Mouse (Mus musculus) stomach, postnatal 0 days (tissue): ENCODE data around the gene Nhsl2. TPM values are rescaled to one million over a fixed set of nuclear protein-coding genes. Genes with fewer than 3 reads are reported as not detected.

Source experiments
- ATAC-seq: fragments of 200-750 bp; cut with Nextera tagmentation; 2 replicates; pipeline ENCODE4 v1.8.0; 2017; ENCODE audit not compliant: low FRiP score, low TSS enrichment
- DNase-seq: peaks from one replicate; pipeline ENCODE4 v3.0.0-alpha.2; 2016; ENCODE audit warnings: low spot score
- H3K27ac ChIP-seq: fragments of 300-500 bp; sonication (generic); replicated peaks from 2 replicates; pipeline ENCODE4 v1.5.1; 2014; ENCODE audit warnings: mild to moderate bottlenecking, control low read depth
- H3K27me3 ChIP-seq: fragments of 300-500 bp; sonication (generic); 2 replicates; pipeline ENCODE4 v1.6.1; 2014; ENCODE audit warnings: low read length; ENCODE audit not compliant: control insufficient read depth, insufficient read depth
- H3K36me3 ChIP-seq: fragments of 300-500 bp; sonication (generic); 2 replicates; pipeline ENCODE4 v1.6.1; 2014; ENCODE audit warnings: low read length, mixed read lengths; ENCODE audit not compliant: control insufficient read depth, insufficient read depth
- H3K4me1 ChIP-seq: fragments of 300-500 bp; sonication (generic); replicated peaks from 2 replicates; pipeline ENCODE4 v1.6.1; 2014; ENCODE audit warnings: antibody characterized with exemption; ENCODE audit not compliant: control insufficient read depth, insufficient read depth
- H3K4me2 ChIP-seq: fragments of 300-500 bp; sonication (generic); replicated peaks from 2 replicates; pipeline ENCODE4 v1.6.1; 2014; ENCODE audit warnings: low read depth, mild to moderate bottlenecking, control low read depth, moderate library complexity
- H3K4me3 ChIP-seq: fragments of 300-500 bp; sonication (generic); 2 replicates; pipeline ENCODE4 v1.5.1; 2014; ENCODE audit warnings: low read depth, low read length, control low read depth
- H3K9ac ChIP-seq: fragments of 300-500 bp; sonication (generic); 2 replicates; pipeline ENCODE4 v1.6.1; 2014; ENCODE audit warnings: mild to moderate bottlenecking, low read length, control low read depth, mixed read lengths
- H3K9me3 ChIP-seq: fragments of 300-500 bp; sonication (generic); 2 replicates; pipeline ENCODE4 v1.6.1; 2016; ENCODE audit warnings: low read length; ENCODE audit not compliant: control insufficient read depth
- CTCF ChIP-seq: IDR thresholded peaks from 2 replicates; pipeline ENCODE4 v1.5.1; 2016; ENCODE audit warnings: antibody characterized with exemption, low read depth, mild to moderate bottlenecking, moderate library complexity
- EP300 ChIP-seq: optimal IDR thresholded peaks from 2 replicates; pipeline ENCODE3; 2016; ENCODE audit warnings: antibody characterized with exemption
- WGBS: fragments of 180-500 bp; shearing (Covaris S2); extraction: QIAGEN DNeasy Blood & Tissue Kit; methylation state at CpG from one replicate; pipeline ENCODE4 v1.1.7; 2014; 5-methylcytosine and 5-hydroxymethylcytosine counted together
- microRNA-seq: library from miRNA; unstranded; fragments of <30 nt; microRNA quantifications from one replicate; pipeline ENCODE4, GENCODE M21; 2016
- polyA plus RNA-seq: library from polyadenylated mRNA; unstranded; fragments of >200 nt; fragmentation: Nextera tagmentation; extraction: Ambion mirVana; gene quantifications from 2 replicates; pipeline ENCODE4 v1.2.1, GENCODE M21; 2015

Gene Nhsl2
- polyA plus RNA-seq, 1 experiment from 2014 or later = 2.2 TPM

DNA sequence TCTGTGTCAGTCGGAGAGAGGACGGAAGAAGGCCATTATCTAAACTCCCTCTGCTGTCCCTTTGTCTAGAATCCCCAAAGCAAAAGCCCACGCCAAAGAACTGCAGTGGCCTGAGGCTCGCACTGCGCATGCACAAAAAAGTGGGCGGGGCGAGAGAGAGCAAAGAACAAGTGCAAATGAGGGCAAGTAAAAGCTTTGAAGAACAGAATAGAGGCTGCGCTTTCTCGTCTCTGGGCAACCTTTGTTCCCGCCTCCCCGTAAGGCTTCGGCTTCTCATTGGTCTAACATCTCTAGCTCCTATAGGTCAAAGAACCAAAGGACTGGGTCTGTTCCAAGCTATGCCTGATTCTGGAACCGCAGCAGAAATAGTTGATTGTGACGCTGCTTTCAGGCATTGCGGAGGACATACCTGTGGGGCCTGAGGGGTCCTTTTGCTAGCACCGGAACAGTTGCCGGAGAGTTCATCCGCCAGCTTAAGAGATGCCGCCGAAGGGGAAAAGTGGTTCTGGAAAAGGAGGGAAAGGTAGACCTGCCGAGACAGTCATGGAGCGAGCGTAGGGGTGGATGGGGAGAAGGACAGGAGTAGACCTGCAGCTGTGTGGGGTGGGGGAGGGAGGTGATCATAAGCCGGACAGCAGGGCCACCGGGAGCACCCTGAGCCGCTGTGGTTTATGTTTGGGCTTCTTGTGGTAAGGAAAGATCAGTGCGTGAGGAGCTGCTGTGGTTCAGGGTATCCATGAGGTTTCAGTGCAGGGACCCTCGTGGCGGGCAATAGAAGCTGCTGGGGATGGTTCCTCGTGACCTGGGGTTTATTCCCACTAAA lies 270.1 kb downstream of the Nhsl2 start, which contains the start of gene Pin4:
Gene Pin4, plus strand, starts transcription at position 406 of the 823 bp plus-strand sequence.
- Histone ChIP-seq H3K27ac (0 out of 2 replicates have a peak within 1 kb of the TSS, but pooled peaks have one; percentile 45), H3K4me2 (peak within 1 kb of the TSS; percentile 58), H3K4me1 (no peaks in the 10 kb centered on the region), H3K9me3 (no peaks in the 10 kb centered on the region), H3K4me3 (peak within 1 kb of the TSS; percentile 52), H3K36me3 (no peaks in the 10 kb centered on the region), H3K27me3 (no peaks in the 10 kb centered on the region), H3K9ac (peak within 1 kb of the TSS; percentile 66)
- peak; percentile 88 for DNase-seq
- 16% methylated on average over 30 of the region's 30 CpGs for WGBS
- ATAC-seq = peak; percentile 99
- TF ChIP-seq CTCF (peak; percentile 43), EP300 (no peak)

DNA sequence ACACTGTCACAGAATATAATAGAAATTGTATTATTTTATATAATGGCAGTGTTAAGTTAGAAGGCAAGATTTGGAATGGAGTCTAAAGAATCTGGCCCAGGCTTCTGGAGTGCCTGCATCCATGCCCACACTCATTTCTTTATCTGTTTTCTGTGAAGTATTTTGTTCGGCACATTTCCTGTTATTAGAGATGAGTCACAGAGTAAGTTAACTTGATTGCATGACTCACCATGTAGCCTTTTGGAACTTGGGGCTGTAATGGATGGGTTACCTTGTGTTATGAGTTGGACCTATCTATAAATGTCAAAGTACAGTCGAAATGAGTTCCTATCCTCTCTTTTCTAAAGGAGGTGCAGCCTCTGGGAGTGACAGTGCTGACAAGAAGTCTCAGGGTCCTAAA lies 272.1 kb downstream of the Nhsl2 start:
- ATAC-seq = no peak
- Histone ChIP-seq H3K4me1 (no peaks in the 10 kb centered on the region), H3K4me2 (no peak overlapping the region)

DNA sequence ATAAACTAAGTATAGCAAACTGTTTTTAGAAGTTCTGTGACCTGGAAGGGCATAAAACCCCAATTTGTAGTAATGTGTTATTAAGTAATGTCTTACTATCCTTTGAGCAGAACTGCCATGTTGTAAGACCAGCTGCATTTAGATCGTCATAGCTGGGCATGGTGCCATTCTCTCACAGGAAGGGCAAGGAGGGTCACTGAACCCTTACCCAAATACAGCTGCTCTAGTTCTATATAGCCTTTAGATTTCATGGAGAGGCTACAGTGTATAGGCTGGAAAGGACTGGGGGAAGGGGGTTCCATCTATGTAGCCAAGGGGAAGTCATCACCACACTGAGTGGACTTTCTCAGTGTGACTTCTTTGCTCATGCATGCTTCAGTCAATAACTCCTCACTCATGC lies 292.0 kb downstream of the Nhsl2 start:
- no peak overlapping the region for H3K9ac ChIP-seq
- H3K4me2 ChIP-seq = no peak overlapping the region
- DNase-seq (no peak), ATAC-seq (no peak)
- H3K4me3 ChIP-seq = no peak overlapping the region
- TF ChIP-seq CTCF (no peak), EP300 (no peak)
- H3K27ac ChIP-seq = no peak overlapping the region
- H3K4me1 ChIP-seq = no peaks in the 10 kb centered on the region
- H3K9me3 ChIP-seq = no peaks in the 10 kb centered on the region
- no peaks in the 10 kb centered on the region for H3K36me3 ChIP-seq
- H3K27me3 ChIP-seq = no peaks in the 10 kb centered on the region
- WGBS = 29% methylated on average over 1 of the region's 1 CpGs

More for the DNA sequence above, 272.1 kb downstream of the Nhsl2 start:
- TF ChIP-seq EP300 (no peak), CTCF (no peak)
- WGBS = 71% methylated on average over 2 of the region's 2 CpGs
- Histone ChIP-seq H3K27ac (no peak overlapping the region), H3K9ac (no peak overlapping the region), H3K9me3 (no peaks in the 10 kb centered on the region), H3K27me3 (no peaks in the 10 kb centered on the region), H3K36me3 (no peaks in the 10 kb centered on the region), H3K4me3 (no peak overlapping the region)
- DNase-seq = no peak

Small RNAs within 50 kb of the gene (microRNA-seq; reads per million reads assigned to microRNA genes)
- gene Gm27843 = not detected

Other genes with a start within 250 kb of the Nhsl2 start
- gene Ogt, start 209.3 kb upstream of the Nhsl2 start, polyA plus RNA-seq = 41.1 and 48.2 TPM in 2 replicates
- gene Cxcr3, start 115.1 kb upstream of the Nhsl2 start, polyA plus RNA-seq = 0.29 and 0.48 TPM in 2 replicates
- gene Gm4779, start 55.0 kb upstream of the Nhsl2 start, polyA plus RNA-seq = not detected in 2 replicates
- gene 8030474K03Rik, start 54.7 kb upstream of the Nhsl2 start, polyA plus RNA-seq = not detected in 2 replicates
- 0.56 and 0.64 TPM in 2 replicates for gene Rtl5, start 221.9 kb downstream of the Nhsl2 start, polyA plus RNA-seq